Mouse (Mus musculus): ENCODE results near the gene Tdrd7. TPM values are rescaled to one million over a fixed set of nuclear protein-coding genes. Genes with fewer than 3 reads are reported as not detected.

Gene Tdrd7
- polyA plus RNA-seq, 1 experiment from 2014 or later: 17.1 TPM

DNA sequence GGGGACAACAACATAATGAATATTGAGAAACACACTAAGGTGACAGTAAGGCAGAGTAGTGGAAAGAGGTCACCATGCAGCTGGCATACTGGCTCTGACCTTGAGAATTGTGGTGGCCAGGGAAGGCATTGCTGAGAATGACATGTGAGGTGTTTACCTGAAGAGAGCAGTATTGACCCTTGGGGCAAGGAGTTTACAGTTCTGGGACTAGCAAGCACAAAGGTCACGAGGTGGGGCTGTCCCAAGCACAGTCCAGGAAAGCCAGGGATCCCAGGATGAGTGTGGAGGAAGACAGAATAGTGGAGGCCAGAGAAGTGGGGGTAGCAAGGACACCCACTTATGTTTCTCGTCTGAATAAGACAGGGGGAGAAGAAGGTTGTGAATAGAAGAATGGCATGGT lies 14.8 kb downstream of the Tdrd7 start:
- no peak overlapping the region for H3K9ac ChIP-seq
- no peaks in the 10 kb centered on the region for H3K27me3 ChIP-seq
- H3K4me2 ChIP-seq: no peak overlapping the region
- no peak overlapping the region for H3K27ac ChIP-seq
- no peak overlapping the region for H3K4me3 ChIP-seq
- no peaks in the 10 kb centered on the region for H3K9me3 ChIP-seq
- 13% methylated on average over 2 of the region's 2 CpGs for WGBS
- no peaks in the 10 kb centered on the region for H3K4me1 ChIP-seq
- H3K36me3 ChIP-seq: no peaks in the 10 kb centered on the region
- ATAC-seq (ENCODE audit: borderline replicate concordance, extremely low read depth, low FRiP score, low TSS enrichment): no peak

- no peak for ATAC-seq (ENCODE audit: borderline replicate concordance, extremely low read depth, low FRiP score, low TSS enrichment)
- no peaks in the 10 kb centered on the region for H3K27me3 ChIP-seq
- H3K4me3 ChIP-seq: no peak overlapping the region
- H3K9ac ChIP-seq: no peak overlapping the region
- no peaks in the 10 kb centered on the region for H3K4me1 ChIP-seq
- H3K4me2 ChIP-seq: no peak overlapping the region
- no peak overlapping the region for H3K27ac ChIP-seq
- no peaks in the 10 kb centered on the region for H3K9me3 ChIP-seq
- H3K36me3 ChIP-seq: no peaks in the 10 kb centered on the region
Observed at GRCm38 (mm10) chr4:45981054-45981453, 15.9 kb downstream of the Tdrd7 start.

DNA sequence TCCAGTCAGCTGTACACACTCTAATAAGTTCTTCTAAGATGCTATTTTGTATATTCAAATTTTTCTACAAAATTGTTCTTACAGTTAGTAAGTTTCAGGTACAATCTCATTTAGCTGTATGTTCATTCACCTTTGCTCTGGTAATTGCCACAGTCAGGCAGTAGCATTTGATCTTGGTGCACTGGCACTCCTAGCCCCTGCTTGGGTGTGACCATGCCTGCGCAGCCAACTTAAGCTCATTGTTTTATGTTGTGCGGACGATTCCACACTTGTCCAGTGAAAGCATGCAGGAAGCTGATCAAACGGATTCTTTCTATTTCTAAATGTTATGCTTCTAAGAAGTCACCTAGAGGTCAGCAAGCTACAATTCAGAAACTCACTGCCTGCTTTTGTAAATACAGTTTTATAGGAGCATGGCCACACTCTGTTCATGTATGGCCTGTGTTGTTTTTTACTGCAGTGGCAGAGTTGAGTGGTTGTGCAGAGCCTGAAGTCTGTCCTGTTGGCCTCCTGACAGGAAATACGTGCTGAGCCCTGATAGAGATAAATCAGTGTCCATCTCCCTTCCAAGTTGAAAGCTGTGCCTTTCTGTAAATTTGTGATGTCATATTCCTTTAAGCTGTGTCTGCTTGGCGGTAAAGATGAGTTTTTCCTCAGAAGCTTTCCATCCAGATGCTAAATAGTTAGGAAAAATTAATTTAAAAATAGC lies 25.4 kb downstream of the Tdrd7 start:
- Histone ChIP-seq H3K36me3 (no peaks in the 10 kb centered on the region), H3K27me3 (no peaks in the 10 kb centered on the region), H3K9me3 (no peaks in the 10 kb centered on the region), H3K4me2 (no peak overlapping the region), H3K9ac (no peak overlapping the region), H3K4me1 (no peaks in the 10 kb centered on the region; the same call in 1 of the 2 replicates), H3K4me3 (no peak overlapping the region), H3K27ac (no peak overlapping the region)
- WGBS: 27% methylated on average over 6 of the region's 6 CpGs
- ATAC-seq (ENCODE audit: borderline replicate concordance, extremely low read depth, low FRiP score, low TSS enrichment): no peak

GRCm38 (mm10) chr4:45998536-45998935 lies 33.4 kb downstream of the Tdrd7 start:
- Histone ChIP-seq H3K27me3 (no peaks in the 10 kb centered on the region), H3K4me1 (no peaks in the 10 kb centered on the region), H3K9ac (no peak overlapping the region), H3K27ac (no peak overlapping the region), H3K4me3 (no peak overlapping the region), H3K4me2 (no peak overlapping the region), H3K9me3 (no peaks in the 10 kb centered on the region), H3K36me3 (no peaks in the 10 kb centered on the region; the same call in 1 of the 2 replicates)
- no peak for ATAC-seq (ENCODE audit: borderline replicate concordance, extremely low read depth, low FRiP score, low TSS enrichment)
- WGBS: 78% methylated on average over 4 of the region's 4 CpGs

DNA sequence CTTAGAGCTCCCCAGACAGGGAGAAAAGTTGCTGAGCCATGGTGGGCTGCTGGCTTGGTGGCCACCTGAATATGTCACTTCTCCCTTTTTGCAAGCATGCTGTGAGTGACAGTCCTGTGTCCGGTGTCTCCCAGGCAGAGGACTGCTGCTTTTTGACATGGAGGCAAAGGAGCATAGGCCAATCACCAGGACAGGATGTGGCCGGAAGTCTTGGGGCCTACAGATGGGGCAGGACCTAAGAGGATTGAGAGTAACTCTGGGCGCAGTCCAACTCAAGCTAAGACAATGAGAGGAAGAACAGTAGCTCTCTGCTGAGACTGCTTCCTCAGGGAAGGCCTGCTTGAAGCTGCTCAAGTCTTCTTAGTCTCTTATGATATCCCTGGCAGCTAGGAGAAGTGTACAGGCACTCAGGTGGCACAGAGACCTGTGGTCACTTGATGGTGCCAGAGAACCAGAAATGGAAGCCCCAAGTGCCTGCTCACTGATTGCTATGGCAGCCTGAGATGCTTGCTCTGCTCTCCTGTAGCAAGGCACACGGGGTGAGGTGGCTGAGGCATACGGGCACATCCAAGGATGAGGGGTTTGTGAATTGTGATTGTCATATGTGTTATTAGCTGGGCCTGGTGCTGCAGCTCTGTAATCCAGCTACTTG lies 43.1 kb downstream of the Tdrd7 start:
- H3K4me3 ChIP-seq: no peak overlapping the region
- ATAC-seq (ENCODE audit: borderline replicate concordance, extremely low read depth, low FRiP score, low TSS enrichment): no peak
- 0 out of 2 replicates have a peak, but pooled peaks cover 6% of the 10 kb centered on the region for H3K36me3 ChIP-seq
- 74% methylated on average over 5 of the region's 5 CpGs for WGBS
- H3K9ac ChIP-seq: no peak overlapping the region
- no peaks in the 10 kb centered on the region for H3K27me3 ChIP-seq
- 0 out of 2 replicates have a peak overlapping the region, but pooled peaks have one; percentile 30 for H3K27ac ChIP-seq
- no peaks in the 10 kb centered on the region for H3K9me3 ChIP-seq
- no peaks in the 10 kb centered on the region for H3K4me1 ChIP-seq
- H3K4me2 ChIP-seq: no peak overlapping the region

- no peaks in the 10 kb centered on the region for H3K36me3 ChIP-seq
- no peaks in the 10 kb centered on the region for H3K27me3 ChIP-seq
- no peaks in the 10 kb centered on the region for H3K4me1 ChIP-seq
- H3K27ac ChIP-seq: no peak overlapping the region
- no peak overlapping the region for H3K4me2 ChIP-seq
- ATAC-seq (ENCODE audit: borderline replicate concordance, extremely low read depth, low FRiP score, low TSS enrichment): no peak
- WGBS: 72% methylated on average over 2 of the region's 2 CpGs
- no peak overlapping the region for H3K4me3 ChIP-seq
- no peak overlapping the region for H3K9ac ChIP-seq
- H3K9me3 ChIP-seq: no peaks in the 10 kb centered on the region
Observed at GRCm38 (mm10) chr4:46011698-46012097, 46.6 kb downstream of the Tdrd7 start.

DNA sequence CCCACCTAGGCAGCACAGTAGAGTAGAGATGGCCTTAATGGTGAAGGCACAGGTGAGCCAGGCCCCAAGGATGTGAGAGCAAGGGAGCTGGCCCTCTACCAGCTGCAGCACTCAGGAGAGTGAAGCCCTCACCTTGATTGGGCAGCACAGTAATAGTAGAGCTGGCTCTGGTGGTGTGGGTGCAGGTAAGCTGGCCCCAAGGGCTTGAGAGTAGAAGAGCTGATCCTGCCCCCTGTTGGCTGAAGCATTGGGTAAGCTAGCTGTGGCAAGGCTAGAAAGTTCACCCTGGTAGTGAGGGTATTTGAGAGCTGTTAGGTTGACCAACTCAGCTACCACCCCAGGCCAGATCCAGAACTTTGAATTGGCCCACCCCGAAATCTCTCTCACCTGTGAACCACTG lies 50.5 kb downstream of the Tdrd7 start:
- Histone ChIP-seq H3K4me3 (no peak overlapping the region), H3K4me1 (no peaks in the 10 kb centered on the region), H3K27me3 (no peaks in the 10 kb centered on the region), H3K9me3 (no peaks in the 10 kb centered on the region), H3K4me2 (no peak overlapping the region), H3K9ac (no peak overlapping the region), H3K27ac (no peak overlapping the region), H3K36me3 (peaks cover 2% of the 10 kb centered on the region; the same call in 1 of the 2 replicates)
- WGBS: 85% methylated on average over 1 of the region's 1 CpGs
- ATAC-seq (ENCODE audit: borderline replicate concordance, extremely low read depth, low FRiP score, low TSS enrichment): no peak

GRCm38 (mm10) chr4:46023021-46023481 lies 57.9 kb downstream of the Tdrd7 start:
- ATAC-seq (ENCODE audit: borderline replicate concordance, extremely low read depth, low FRiP score, low TSS enrichment): no peak
- no peak overlapping the region for H3K4me3 ChIP-seq
- H3K9me3 ChIP-seq: no peaks in the 10 kb centered on the region
- 54% methylated on average over 3 of the region's 3 CpGs for WGBS
- no peaks in the 10 kb centered on the region for H3K27me3 ChIP-seq
- H3K4me1 ChIP-seq: no peaks in the 10 kb centered on the region
- no peak overlapping the region for H3K27ac ChIP-seq
- no peaks in the 10 kb centered on the region for H3K36me3 ChIP-seq
- no peak overlapping the region for H3K4me2 ChIP-seq
- H3K9ac ChIP-seq: no peak overlapping the region

GRCm38 (mm10) chr4:46025893-46026292 lies 60.8 kb downstream of the Tdrd7 start:
- Histone ChIP-seq H3K27ac (no peak overlapping the region), H3K36me3 (no peaks in the 10 kb centered on the region), H3K9ac (no peak overlapping the region), H3K4me1 (no peaks in the 10 kb centered on the region), H3K9me3 (no peaks in the 10 kb centered on the region), H3K4me2 (no peak overlapping the region), H3K4me3 (no peak overlapping the region), H3K27me3 (no peaks in the 10 kb centered on the region)
- WGBS: 34% methylated on average over 7 of the region's 7 CpGs
- ATAC-seq (ENCODE audit: borderline replicate concordance, extremely low read depth, low FRiP score, low TSS enrichment): no peak

- Histone ChIP-seq H3K9me3 (no peaks in the 10 kb centered on the region), H3K4me1 (peaks cover 3% of the 10 kb centered on the region; the same call in 1 of the 2 replicates), H3K27ac (no peak overlapping the region), H3K9ac (no peak overlapping the region), H3K27me3 (no peaks in the 10 kb centered on the region), H3K4me2 (no peak overlapping the region), H3K4me3 (no peak overlapping the region), H3K36me3 (no peaks in the 10 kb centered on the region)
- 40% methylated on average over 6 of the region's 6 CpGs for WGBS
- no peak for ATAC-seq (ENCODE audit: borderline replicate concordance, extremely low read depth, low FRiP score, low TSS enrichment)
Observed at GRCm38 (mm10) chr4:46028224-46028623, 63.1 kb downstream of the Tdrd7 start.

GRCm38 (mm10) chr4:46028781-46029180 lies 63.6 kb downstream of the Tdrd7 start:
- WGBS: 79% methylated on average over 4 of the region's 4 CpGs
- no peak overlapping the region for H3K27ac ChIP-seq

DNA sequence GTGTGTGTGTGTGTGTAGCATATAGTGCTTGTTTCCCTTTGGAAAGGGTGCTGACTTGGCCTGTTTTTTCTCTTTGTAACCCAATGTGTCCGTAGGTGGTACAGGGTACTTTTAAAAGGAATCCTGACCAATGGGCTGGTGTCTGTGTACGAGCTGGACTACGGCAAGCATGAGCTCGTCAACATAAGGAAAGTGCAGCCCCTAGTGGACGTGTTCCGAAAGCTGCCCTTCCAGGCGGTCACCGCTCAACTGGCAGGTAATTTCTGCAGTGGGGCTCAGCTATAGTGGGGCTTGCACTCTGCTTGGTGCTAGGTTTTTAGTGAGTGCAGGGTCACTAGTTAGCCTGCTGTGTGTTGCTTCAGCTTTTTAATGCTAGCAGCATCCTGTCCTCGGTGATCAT lies 64.4 kb downstream of the Tdrd7 start:
- no peaks in the 10 kb centered on the region for H3K9me3 ChIP-seq
- peaks cover 3% of the 10 kb centered on the region; the same call in 1 of the 2 replicates for H3K4me1 ChIP-seq
- 29% methylated on average over 9 of the region's 9 CpGs for WGBS
- no peaks in the 10 kb centered on the region for H3K27me3 ChIP-seq
- H3K4me2 ChIP-seq: no peak overlapping the region
- H3K4me3 ChIP-seq: no peak overlapping the region
- no peak overlapping the region for H3K27ac ChIP-seq
- no peaks in the 10 kb centered on the region for H3K36me3 ChIP-seq
- no peak for ATAC-seq (ENCODE audit: borderline replicate concordance, extremely low read depth, low FRiP score, low TSS enrichment)
- H3K9ac ChIP-seq: no peak overlapping the region

More at GRCm38 (mm10) chr4:46028781-46029180, 63.6 kb downstream of the Tdrd7 start:
- Histone ChIP-seq H3K36me3 (no peaks in the 10 kb centered on the region), H3K4me1 (peaks cover 3% of the 10 kb centered on the region; the same call in 1 of the 2 replicates), H3K4me3 (no peak overlapping the region), H3K9ac (no peak overlapping the region), H3K9me3 (no peaks in the 10 kb centered on the region), H3K4me2 (no peak overlapping the region), H3K27me3 (no peaks in the 10 kb centered on the region)
- no peak for ATAC-seq (ENCODE audit: borderline replicate concordance, extremely low read depth, low FRiP score, low TSS enrichment)

Measured in lung, embryonic 15.5 days (tissue).